Mouse (Mus musculus) neural tube, embryonic 12.5 days (tissue): ENCODE measurements around the gene Nxpe4. TPM values are rescaled to one million over a fixed set of nuclear protein-coding genes. Genes with fewer than 3 reads are reported as not detected.
"Not testable (repeated sequence)": the region's sequence is repeated elsewhere in the genome, so short reads cannot be mapped to it uniquely, and the experiment has no call there.

Experiments used
- ATAC-seq: fragments of 200-750 bp; cut with Nextera tagmentation; 2 replicates; pipeline ENCODE4 v1.8.0; 2017; ENCODE audit warnings: low read depth, mild to moderate bottlenecking, moderate TSS enrichment, moderate library complexity; ENCODE audit not compliant: low FRiP score
- H3K27ac ChIP-seq: fragments of 300-500 bp; sonication (generic); 2 replicates; pipeline ENCODE4 v1.5.1; 2016
- H3K27me3 ChIP-seq: fragments of 300-500 bp; sonication (generic); replicated peaks from 2 replicates; pipeline ENCODE4 v1.6.1; 2016; ENCODE audit warnings: mild to moderate bottlenecking
- H3K36me3 ChIP-seq: fragments of 300-500 bp; sonication (generic); 2 replicates; pipeline ENCODE4 v1.6.1; 2016; ENCODE audit warnings: mild to moderate bottlenecking
- H3K4me1 ChIP-seq: fragments of 300-500 bp; sonication (generic); 2 replicates; pipeline ENCODE4 v1.6.1; 2016
- H3K4me2 ChIP-seq: fragments of 300-500 bp; sonication (generic); replicated peaks from 2 replicates; pipeline ENCODE4 v1.6.1; 2016; ENCODE audit warnings: mild to moderate bottlenecking
- H3K4me3 ChIP-seq: fragments of 300-500 bp; sonication (generic); 2 replicates; pipeline ENCODE4 v1.5.1; 2016
- H3K9ac ChIP-seq: fragments of 300-500 bp; sonication (generic); 2 replicates; pipeline ENCODE4 v1.6.1; 2016; ENCODE audit warnings: mild to moderate bottlenecking
- H3K9me3 ChIP-seq: fragments of 300-500 bp; sonication (generic); 2 replicates; pipeline ENCODE4 v1.6.1; 2016; ENCODE audit warnings: mild to moderate bottlenecking
- WGBS: fragments of 180-500 bp; shearing (Covaris S2); methylation state at CpG from one replicate; pipeline ENCODE4 v1.1.7; 2016; 5-methylcytosine and 5-hydroxymethylcytosine counted together
- polyA plus RNA-seq: library from polyadenylated mRNA; unstranded; fragments of >200 nt; fragmentation: Nextera tagmentation; extraction: Ambion mirVana; gene quantifications from 2 replicates; pipeline ENCODE4 v1.2.1, GENCODE M21; 2016

Gene Nxpe4
- polyA plus RNA-seq, 1 experiment from 2014 or later: 7.9 TPM

- H3K4me1 ChIP-seq: no peaks in the 10 kb centered on the region
- 95% methylated on average over 10 of the region's 10 CpGs for WGBS
- no peaks in the 10 kb centered on the region for H3K27me3 ChIP-seq
- no peak overlapping the region for H3K4me3 ChIP-seq
- H3K36me3 ChIP-seq: no peaks in the 10 kb centered on the region
- H3K27ac ChIP-seq: no peak overlapping the region
- no peak overlapping the region for H3K9ac ChIP-seq
- no peak for ATAC-seq
- H3K4me2 ChIP-seq: no peak overlapping the region
- no peaks in the 10 kb centered on the region for H3K9me3 ChIP-seq
These were observed 241.9 kb downstream of the Nxpe4 start for GRCm38 (mm10) chr9:48403590-48404209.

- no peaks in the 10 kb centered on the region for H3K36me3 ChIP-seq
- H3K9me3 ChIP-seq: no peaks in the 10 kb centered on the region
- H3K9ac ChIP-seq: no peak overlapping the region
- H3K4me3 ChIP-seq: no peak overlapping the region
- H3K4me2 ChIP-seq: no peak overlapping the region
- H3K27ac ChIP-seq: no peak overlapping the region
- no peaks in the 10 kb centered on the region for H3K4me1 ChIP-seq
- H3K27me3 ChIP-seq: no peaks in the 10 kb centered on the region
- 64% methylated on average over 3 of the region's 3 CpGs for WGBS
- ATAC-seq: no peak
These were observed 242.9 kb downstream of the Nxpe4 start for GRCm38 (mm10) chr9:48404687-48405086.

GRCm38 (mm10) chr9:48407549-48408327 lies 245.9 kb downstream of the Nxpe4 start:
- Histone ChIP-seq H3K27me3 (no peaks in the 10 kb centered on the region), H3K4me2 (no peak overlapping the region), H3K9ac (no peak overlapping the region), H3K4me1 (no peaks in the 10 kb centered on the region), H3K9me3 (no peaks in the 10 kb centered on the region), H3K27ac (no peak overlapping the region), H3K4me3 (no peak overlapping the region), H3K36me3 (no peaks in the 10 kb centered on the region)
- WGBS: 87% methylated on average over 10 of the region's 10 CpGs
- ATAC-seq: no peak

DNA sequence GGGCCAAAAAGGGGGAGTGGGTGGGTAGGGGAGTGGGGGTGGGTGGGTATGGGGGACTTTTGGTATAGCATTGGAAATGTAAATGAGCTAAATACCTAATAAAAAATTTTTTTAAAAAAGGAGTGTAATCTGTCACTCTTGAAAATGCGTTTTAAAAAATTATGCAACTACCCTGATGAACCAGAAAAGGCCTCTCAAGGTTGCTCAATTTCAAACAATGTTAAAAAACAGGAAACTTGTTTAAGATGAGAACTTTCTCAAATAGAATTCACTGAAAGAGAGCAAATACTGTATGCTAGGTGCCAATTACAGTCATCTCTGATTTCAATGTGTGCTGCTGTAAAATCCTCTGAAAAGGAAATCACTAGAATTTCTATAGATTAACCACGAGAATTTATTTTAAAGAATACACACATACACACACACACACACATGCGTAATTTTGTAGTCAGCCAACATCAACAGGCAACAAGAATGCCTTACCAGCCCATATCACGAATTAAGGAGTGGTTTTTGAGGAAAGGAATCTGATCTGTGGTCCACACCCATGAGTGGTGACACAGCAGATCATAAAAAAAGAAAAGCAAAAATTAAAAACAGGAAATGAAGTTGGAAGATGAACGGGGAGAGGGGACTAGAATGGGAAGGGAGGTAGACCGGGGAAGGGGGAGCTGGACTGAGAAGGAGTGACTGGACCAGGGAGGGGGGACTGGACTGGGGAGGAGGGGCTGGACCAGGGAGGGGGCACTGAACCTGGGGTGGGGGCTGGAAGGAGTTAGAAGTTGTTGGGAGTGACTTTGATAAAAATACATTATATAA lies 248.6 kb downstream of the Nxpe4 start:
- no peak overlapping the region for H3K4me3 ChIP-seq
- no peaks in the 10 kb centered on the region for H3K36me3 ChIP-seq
- ATAC-seq: no peak
- H3K4me2 ChIP-seq: no peak overlapping the region
- H3K27ac ChIP-seq: no peak overlapping the region
- no peak overlapping the region for H3K9ac ChIP-seq
- no peaks in the 10 kb centered on the region for H3K27me3 ChIP-seq
- WGBS: 91% methylated on average over 6 of the region's 6 CpGs
- H3K4me1 ChIP-seq: no peaks in the 10 kb centered on the region
- no peaks in the 10 kb centered on the region for H3K9me3 ChIP-seq

- H3K9ac ChIP-seq: no peak overlapping the region
- no peaks in the 10 kb centered on the region for H3K4me1 ChIP-seq
- no peak overlapping the region for H3K4me2 ChIP-seq
- H3K27me3 ChIP-seq: no peaks in the 10 kb centered on the region
- H3K36me3 ChIP-seq: no peaks in the 10 kb centered on the region
- ATAC-seq: no peak
- H3K4me3 ChIP-seq: no peak overlapping the region
- H3K27ac ChIP-seq: no peak overlapping the region
- 90% methylated on average over 2 of the region's 2 CpGs for WGBS
- H3K9me3 ChIP-seq: no peaks in the 10 kb centered on the region
These were observed 251.8 kb downstream of the Nxpe4 start for GRCm38 (mm10) chr9:48413591-48413990.

DNA sequence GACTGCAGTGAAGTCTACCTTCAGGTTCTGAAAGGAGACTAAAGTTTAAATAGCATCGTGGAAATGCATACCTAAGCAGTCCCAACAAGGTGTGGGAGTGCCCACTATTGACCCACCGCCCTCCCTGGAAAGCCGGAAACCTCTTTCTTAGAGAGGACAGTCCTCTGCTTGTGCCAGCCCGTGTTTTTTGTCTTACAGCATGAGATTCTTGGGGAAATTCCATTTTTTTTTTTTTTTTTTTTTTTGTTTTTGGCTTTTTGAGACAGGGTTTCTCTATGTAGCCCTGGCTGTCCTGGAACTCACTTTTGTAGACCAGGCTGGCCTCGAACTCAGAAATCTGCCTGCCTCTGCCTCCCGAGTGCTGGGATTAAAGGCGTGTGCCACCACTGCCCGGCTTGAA lies 255.5 kb downstream of the Nxpe4 start:
- not testable (repeated sequence) for ATAC-seq, H3K9ac ChIP-seq
- WGBS: 94% methylated on average over 8 of the region's 8 CpGs

GRCm38 (mm10) chr9:48417994-48418393 lies 256.2 kb downstream of the Nxpe4 start:
- H3K9me3 ChIP-seq: no peaks in the 10 kb centered on the region
- no peaks in the 10 kb centered on the region for H3K27me3 ChIP-seq
- no peak overlapping the region for H3K27ac ChIP-seq

More for the DNA sequence above, 255.5 kb downstream of the Nxpe4 start:
- H3K36me3 ChIP-seq, H3K4me2 ChIP-seq, H3K27me3 ChIP-seq, H3K4me3 ChIP-seq, H3K9me3 ChIP-seq, H3K27ac ChIP-seq, H3K4me1 ChIP-seq: not testable (repeated sequence)

GRCm38 (mm10) chr9:48418397-48418796 lies 256.6 kb downstream of the Nxpe4 start:
- H3K4me2 ChIP-seq: no peak overlapping the region
- WGBS: 87% methylated on average over 2 of the region's 2 CpGs
- H3K27ac ChIP-seq: no peak overlapping the region
- no peaks in the 10 kb centered on the region for H3K27me3 ChIP-seq
- no peak overlapping the region for H3K9ac ChIP-seq
- no peaks in the 10 kb centered on the region for H3K36me3 ChIP-seq
- H3K9me3 ChIP-seq: no peaks in the 10 kb centered on the region
- no peak overlapping the region for H3K4me3 ChIP-seq
- ATAC-seq: no peak
- H3K4me1 ChIP-seq: no peaks in the 10 kb centered on the region

More at GRCm38 (mm10) chr9:48417994-48418393, 256.2 kb downstream of the Nxpe4 start:
- WGBS: 84% methylated on average over 3 of the region's 3 CpGs
- no peaks in the 10 kb centered on the region for H3K4me1 ChIP-seq
- no peak overlapping the region for H3K9ac ChIP-seq
- no peak overlapping the region for H3K4me3 ChIP-seq
- H3K4me2 ChIP-seq: no peak overlapping the region
- H3K36me3 ChIP-seq: no peaks in the 10 kb centered on the region
- ATAC-seq: no peak

GRCm38 (mm10) chr9:48418829-48419228 lies 257.0 kb downstream of the Nxpe4 start:
- Histone ChIP-seq H3K27ac (no peak overlapping the region), H3K4me2 (no peak overlapping the region), H3K9me3 (no peaks in the 10 kb centered on the region), H3K4me1 (no peaks in the 10 kb centered on the region), H3K36me3 (no peaks in the 10 kb centered on the region), H3K4me3 (no peak overlapping the region), H3K9ac (no peak overlapping the region), H3K27me3 (no peaks in the 10 kb centered on the region)
- ATAC-seq: no peak
- 74% methylated on average over 8 of the region's 8 CpGs for WGBS

DNA sequence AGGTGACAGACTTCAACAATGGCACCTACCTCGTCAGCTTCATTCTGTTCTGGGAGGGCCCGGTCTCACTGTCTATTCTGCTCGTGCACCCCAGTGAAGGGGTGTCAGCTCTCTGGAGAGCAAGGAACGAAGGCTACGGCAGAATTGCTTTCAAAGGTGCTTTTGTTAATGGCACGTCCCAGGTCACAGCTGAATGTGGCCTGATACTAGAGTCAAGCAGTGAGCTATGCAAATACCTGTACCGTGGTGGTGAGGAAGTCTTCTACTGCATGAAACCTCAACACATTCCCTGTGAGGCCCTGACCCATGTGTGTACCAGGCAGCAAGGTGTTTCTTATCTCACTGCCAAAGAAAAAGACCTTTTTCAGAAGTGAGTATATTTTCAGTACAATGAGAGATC lies 258.6 kb downstream of the Nxpe4 start:
- H3K4me3 ChIP-seq: no peak overlapping the region
- no peak overlapping the region for H3K4me2 ChIP-seq
- no peaks in the 10 kb centered on the region for H3K27me3 ChIP-seq
- H3K27ac ChIP-seq: no peak overlapping the region
- no peak for ATAC-seq
- WGBS: 85% methylated on average over 7 of the region's 7 CpGs
- no peaks in the 10 kb centered on the region for H3K4me1 ChIP-seq
- no peak overlapping the region for H3K9ac ChIP-seq
- H3K36me3 ChIP-seq: no peaks in the 10 kb centered on the region
- H3K9me3 ChIP-seq: no peaks in the 10 kb centered on the region

DNA sequence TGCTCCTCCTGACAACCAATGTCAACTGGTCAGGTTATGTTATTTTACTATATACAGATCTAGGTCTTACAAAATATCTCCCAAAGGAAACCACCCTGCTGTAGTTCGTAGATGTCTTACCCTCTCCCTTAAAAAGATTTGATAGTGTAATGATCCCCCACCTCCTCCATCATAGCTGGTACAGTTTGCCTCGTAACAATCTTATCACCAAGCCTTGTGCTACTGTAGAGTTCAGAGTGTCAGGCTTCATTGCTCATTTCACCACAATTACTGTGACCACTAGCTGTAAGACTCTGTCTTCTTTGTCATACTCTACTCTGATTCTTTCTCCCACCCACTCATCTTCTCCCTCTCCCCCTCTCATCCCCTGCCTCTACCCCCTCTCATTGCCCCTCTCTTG lies 259.2 kb downstream of the Nxpe4 start:
- H3K4me3 ChIP-seq: no peak overlapping the region
- H3K27ac ChIP-seq: no peak overlapping the region
- H3K36me3 ChIP-seq: no peaks in the 10 kb centered on the region
- WGBS: 83% methylated on average over 2 of the region's 2 CpGs
- ATAC-seq: no peak
- H3K9ac ChIP-seq: no peak overlapping the region
- H3K9me3 ChIP-seq: no peaks in the 10 kb centered on the region
- no peak overlapping the region for H3K4me2 ChIP-seq
- no peaks in the 10 kb centered on the region for H3K27me3 ChIP-seq
- no peaks in the 10 kb centered on the region for H3K4me1 ChIP-seq

- Histone ChIP-seq H3K27ac (no peak overlapping the region), H3K9me3 (no peaks in the 10 kb centered on the region), H3K4me2 (no peak overlapping the region), H3K36me3 (no peaks in the 10 kb centered on the region), H3K4me1 (no peaks in the 10 kb centered on the region), H3K4me3 (no peak overlapping the region), H3K9ac (no peak overlapping the region), H3K27me3 (no peaks in the 10 kb centered on the region)
- WGBS: 90% methylated on average over 2 of the region's 2 CpGs
- ATAC-seq: no peak
These were observed 259.7 kb downstream of the Nxpe4 start for GRCm38 (mm10) chr9:48421561-48421960.
